Mouse (Mus musculus): Measurements from ENCODE around the gene Wdr75. TPM values are rescaled to one million over a fixed set of nuclear protein-coding genes. Genes with fewer than 3 reads are reported as not detected.

Wdr75 gene
- polyA plus RNA-seq, 1 experiment = 26.0 TPM

- Histone ChIP-seq H3K27me3 (ENCODE audit: control insufficient read depth, insufficient read depth, insufficient read length) (no peaks in the 10 kb centered on the region), H3ac (ENCODE audit: control insufficient read depth, insufficient read length, low read depth) (no peak overlapping the region), H3K79me2 (ENCODE audit: control insufficient read depth, insufficient read depth) (no peaks in the 10 kb centered on the region), H3K36me3 (ENCODE audit: control insufficient read depth, insufficient read depth) (peaks cover 62% of the 10 kb centered on the region), H3K4me3 (ENCODE audit: insufficient read depth, poor library complexity, severe bottlenecking) (no peak overlapping the region), H3K79me3 (ENCODE audit: low read depth) (no peaks in the 10 kb centered on the region)
- no peak for TF ChIP-seq MYOG (IDR thresholded peaks at IDR 0.05; ENCODE audit: control insufficient read depth, extremely low read depth, insufficient read length)
- no peak for TF ChIP-seq FOSL1 (IDR thresholded peaks at IDR 0.05; ENCODE audit: insufficient read depth, low read length, poor library complexity, severe bottlenecking)
- no peak for TF ChIP-seq USF1 (IDR thresholded peaks at IDR 0.05; ENCODE audit: low read depth)
- no peak for TF ChIP-seq MYOD1 (IDR thresholded peaks at IDR 0.05; ENCODE audit: control insufficient read depth, insufficient read length, low read depth)
- TF ChIP-seq CEBPB (IDR thresholded peaks at IDR 0.05; ENCODE audit: low read depth) = no peak
- no peak for TF ChIP-seq CTCF (IDR thresholded peaks at IDR 0.05; ENCODE audit: control insufficient read depth, insufficient read depth, insufficient read length)
- no peak for TF ChIP-seq MAX (IDR thresholded peaks at IDR 0.05)
These were observed 31.2 kb downstream of the Wdr75 start for GRCm38 (mm10) chr1:45826148-45826547.

GRCm38 (mm10) chr1:45826796-45827195, 31.8 kb downstream of the Wdr75 start:
- Histone ChIP-seq H3K27me3 (ENCODE audit: control insufficient read depth, insufficient read depth, insufficient read length) (no peaks in the 10 kb centered on the region), H3ac (ENCODE audit: control insufficient read depth, insufficient read length, low read depth) (no peak overlapping the region), H3K4me3 (ENCODE audit: insufficient read depth, poor library complexity, severe bottlenecking) (no peak overlapping the region), H3K79me2 (ENCODE audit: control insufficient read depth, insufficient read depth) (no peaks in the 10 kb centered on the region), H3K79me3 (ENCODE audit: low read depth) (no peaks in the 10 kb centered on the region), H3K36me3 (ENCODE audit: control insufficient read depth, insufficient read depth) (peaks cover 56% of the 10 kb centered on the region)
- TF ChIP-seq CEBPB (IDR thresholded peaks at IDR 0.05; ENCODE audit: low read depth) = no peak

- TF ChIP-seq MAX (IDR thresholded peaks at IDR 0.05) (no peak), CTCF (IDR thresholded peaks at IDR 0.05; ENCODE audit: control insufficient read depth, insufficient read depth, insufficient read length) (no peak), MYOD1 (IDR thresholded peaks at IDR 0.05; ENCODE audit: control insufficient read depth, insufficient read length, low read depth) (no peak), CEBPB (IDR thresholded peaks at IDR 0.05; ENCODE audit: low read depth) (no peak), USF1 (IDR thresholded peaks at IDR 0.05; ENCODE audit: low read depth) (no peak), MYOG (IDR thresholded peaks at IDR 0.05; ENCODE audit: control insufficient read depth, extremely low read depth, insufficient read length) (no peak), FOSL1 (IDR thresholded peaks at IDR 0.05; ENCODE audit: insufficient read depth, low read length, poor library complexity, severe bottlenecking) (no peak)
- no peaks in the 10 kb centered on the region for H3K27me3 ChIP-seq (ENCODE audit: control insufficient read depth, insufficient read depth, insufficient read length)
- no peak overlapping the region for H3K4me3 ChIP-seq (ENCODE audit: insufficient read depth, poor library complexity, severe bottlenecking)
- no peaks in the 10 kb centered on the region for H3K79me2 ChIP-seq (ENCODE audit: control insufficient read depth, insufficient read depth)
- peaks cover 21% of the 10 kb centered on the region for H3K36me3 ChIP-seq (ENCODE audit: control insufficient read depth, insufficient read depth)
- H3ac ChIP-seq (ENCODE audit: control insufficient read depth, insufficient read length, low read depth) = no peak overlapping the region
- H3K79me3 ChIP-seq (ENCODE audit: low read depth) = no peaks in the 10 kb centered on the region
These were observed 35.7 kb downstream of the Wdr75 start for GRCm38 (mm10) chr1:45830453-45831206.

DNA sequence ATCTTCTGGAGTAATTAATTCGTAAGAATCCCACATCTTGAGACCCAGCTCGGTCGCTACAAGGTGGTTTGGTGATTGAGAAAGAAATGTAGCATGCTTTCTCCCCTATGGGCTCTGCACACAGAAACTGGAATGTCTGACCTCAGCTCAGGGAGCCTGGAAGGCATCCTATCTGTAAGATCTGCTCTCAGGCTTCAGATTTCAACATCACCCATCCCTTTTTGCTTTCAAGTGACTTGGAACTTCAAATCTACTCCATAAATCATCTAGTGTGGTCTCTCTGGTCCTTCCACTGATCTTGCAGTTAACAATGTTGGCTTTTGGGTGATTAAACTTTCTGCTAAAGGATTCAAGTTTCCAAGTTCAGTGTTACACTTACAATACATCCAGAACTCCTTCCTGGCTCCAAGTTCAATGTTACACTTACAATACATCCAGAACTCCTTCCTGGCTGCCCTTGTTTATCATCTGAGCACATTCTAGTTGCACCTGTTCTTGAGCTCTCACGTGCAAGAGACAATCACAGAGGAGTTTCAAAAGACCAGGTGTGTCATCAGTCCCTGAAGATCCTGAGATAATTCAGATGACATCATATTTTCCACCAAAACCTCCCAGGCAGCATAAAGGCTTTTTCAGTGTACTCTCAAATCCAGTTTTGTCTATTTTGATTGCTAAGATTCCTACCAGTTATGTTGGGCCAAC, 40.5 kb downstream of the Wdr75 start:
- H3K27me3 ChIP-seq (ENCODE audit: control insufficient read depth, insufficient read depth, insufficient read length) = no peaks in the 10 kb centered on the region
- no peaks in the 10 kb centered on the region for H3K79me3 ChIP-seq (ENCODE audit: low read depth)
- H3K79me2 ChIP-seq (ENCODE audit: control insufficient read depth, insufficient read depth) = no peaks in the 10 kb centered on the region
- no peaks in the 10 kb centered on the region for H3K36me3 ChIP-seq (ENCODE audit: control insufficient read depth, insufficient read depth)
- TF ChIP-seq MYOG (IDR thresholded peaks at IDR 0.05; ENCODE audit: control insufficient read depth, extremely low read depth, insufficient read length) = no peak
- peak; percentile 43 for TF ChIP-seq CEBPB (IDR thresholded peaks at IDR 0.05; ENCODE audit: low read depth)
- no peak overlapping the region for H3K4me3 ChIP-seq (ENCODE audit: insufficient read depth, poor library complexity, severe bottlenecking)
- H3ac ChIP-seq (ENCODE audit: control insufficient read depth, insufficient read length, low read depth) = no peak overlapping the region

- Histone ChIP-seq H3K4me3 (ENCODE audit: insufficient read depth, poor library complexity, severe bottlenecking) (no peak overlapping the region), H3K79me3 (ENCODE audit: low read depth) (no peaks in the 10 kb centered on the region)
- no peak for TF ChIP-seq CTCF (IDR thresholded peaks at IDR 0.05; ENCODE audit: control insufficient read depth, insufficient read depth, insufficient read length)
- TF ChIP-seq USF1 (IDR thresholded peaks at IDR 0.05; ENCODE audit: low read depth) = peak; percentile 1
- peak; percentile 62 for TF ChIP-seq MAX (IDR thresholded peaks at IDR 0.05)
- TF ChIP-seq MYOG (IDR thresholded peaks at IDR 0.05; ENCODE audit: control insufficient read depth, extremely low read depth, insufficient read length) = no peak
- TF ChIP-seq MYOD1 (IDR thresholded peaks at IDR 0.05; ENCODE audit: control insufficient read depth, insufficient read length, low read depth) = peak; percentile 65
- no peak for TF ChIP-seq FOSL1 (IDR thresholded peaks at IDR 0.05; ENCODE audit: insufficient read depth, low read length, poor library complexity, severe bottlenecking)
- no peak for TF ChIP-seq CEBPB (IDR thresholded peaks at IDR 0.05; ENCODE audit: low read depth)
These were observed 42.8 kb downstream of the Wdr75 start for GRCm38 (mm10) chr1:45837736-45838135.

DNA sequence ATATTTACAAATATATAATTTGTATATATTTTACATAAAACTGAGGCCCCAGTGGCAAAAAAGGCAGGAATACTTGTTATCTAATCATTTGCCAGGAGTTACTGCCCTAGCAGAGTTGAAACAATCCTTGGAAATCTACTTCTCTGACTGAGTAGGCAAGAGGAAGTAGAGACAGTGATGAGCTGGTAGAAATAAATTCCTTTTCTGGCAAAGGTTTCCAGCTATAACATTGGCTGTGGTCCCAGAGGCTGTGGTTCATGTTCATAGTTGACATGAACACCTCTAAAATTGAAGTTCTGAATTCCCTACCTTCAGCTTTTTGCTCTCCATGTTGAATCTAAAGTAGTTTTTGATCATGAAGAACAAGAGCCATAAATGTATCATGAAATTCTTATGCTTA, 43.3 kb downstream of the Wdr75 start:
- H3K4me3 ChIP-seq (ENCODE audit: insufficient read depth, poor library complexity, severe bottlenecking) = no peak overlapping the region
- no peak overlapping the region for H3ac ChIP-seq (ENCODE audit: control insufficient read depth, insufficient read length, low read depth)
- H3K79me2 ChIP-seq (ENCODE audit: control insufficient read depth, insufficient read depth) = no peaks in the 10 kb centered on the region
- TF ChIP-seq MAX (IDR thresholded peaks at IDR 0.05) = no peak
- TF ChIP-seq USF1 (IDR thresholded peaks at IDR 0.05; ENCODE audit: low read depth) = no peak
- TF ChIP-seq CTCF (IDR thresholded peaks at IDR 0.05; ENCODE audit: control insufficient read depth, insufficient read depth, insufficient read length) = no peak
- no peak for TF ChIP-seq MYOG (IDR thresholded peaks at IDR 0.05; ENCODE audit: control insufficient read depth, extremely low read depth, insufficient read length)
- TF ChIP-seq MYOD1 (IDR thresholded peaks at IDR 0.05; ENCODE audit: control insufficient read depth, insufficient read length, low read depth) = no peak
- TF ChIP-seq FOSL1 (IDR thresholded peaks at IDR 0.05; ENCODE audit: insufficient read depth, low read length, poor library complexity, severe bottlenecking) = no peak
- no peak for TF ChIP-seq CEBPB (IDR thresholded peaks at IDR 0.05; ENCODE audit: low read depth)
- H3K79me3 ChIP-seq (ENCODE audit: low read depth) = no peaks in the 10 kb centered on the region
- no peaks in the 10 kb centered on the region for H3K36me3 ChIP-seq (ENCODE audit: control insufficient read depth, insufficient read depth)
- H3K27me3 ChIP-seq (ENCODE audit: control insufficient read depth, insufficient read depth, insufficient read length) = no peaks in the 10 kb centered on the region

More at GRCm38 (mm10) chr1:45837736-45838135, 42.8 kb downstream of the Wdr75 start:
- Histone ChIP-seq H3K27me3 (ENCODE audit: control insufficient read depth, insufficient read depth, insufficient read length) (no peaks in the 10 kb centered on the region), H3K79me2 (ENCODE audit: control insufficient read depth, insufficient read depth) (no peaks in the 10 kb centered on the region), H3K36me3 (ENCODE audit: control insufficient read depth, insufficient read depth) (no peaks in the 10 kb centered on the region), H3ac (ENCODE audit: control insufficient read depth, insufficient read length, low read depth) (no peak overlapping the region)
